In the genomic region with DNA sequence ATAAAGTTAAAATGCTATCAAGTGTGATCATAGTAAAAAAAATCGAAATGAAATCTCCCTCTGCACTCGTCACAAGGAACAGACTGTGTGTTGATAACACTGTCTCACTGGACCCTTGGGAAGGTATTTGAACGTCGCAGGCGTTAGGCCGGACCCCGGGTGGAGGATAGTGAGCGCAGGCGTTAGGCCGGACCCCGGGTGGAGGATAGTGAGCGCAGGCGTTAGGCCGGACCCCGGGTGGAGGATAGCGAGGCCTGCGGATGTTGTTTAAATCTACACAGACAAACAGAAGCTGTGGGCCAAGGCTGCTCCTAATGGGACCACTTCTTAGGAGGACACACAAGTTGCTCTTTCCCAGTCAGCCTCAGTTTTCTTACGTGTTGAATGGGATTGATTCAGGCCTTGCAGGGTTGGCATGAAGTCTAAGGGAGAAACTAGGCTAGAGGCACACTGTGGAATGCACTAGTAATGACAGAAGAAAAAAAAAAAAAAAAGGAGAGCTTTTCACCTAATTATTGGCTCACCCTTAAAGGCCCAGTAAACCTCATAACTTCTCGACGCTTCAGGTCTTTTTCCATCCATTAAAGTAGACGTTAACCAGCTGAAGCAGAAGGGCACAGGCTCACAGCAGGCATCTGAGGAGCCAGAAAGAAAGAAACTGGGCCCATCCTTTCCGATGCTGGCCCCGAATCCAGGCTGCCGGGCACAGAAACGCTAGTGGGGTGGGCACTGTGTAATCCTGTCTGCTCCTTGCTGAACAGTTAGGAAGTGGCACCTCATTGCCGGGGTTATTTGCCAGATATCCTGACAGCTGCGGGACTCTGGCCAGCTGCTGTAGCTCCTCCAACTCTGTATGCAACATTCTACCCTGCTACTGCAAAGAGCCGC, we compare ENCODE assay signal across 10 mouse cellular contexts.
A peak's percentile ranks its signal among the peaks of the same experiment; 100 is the strongest.
DNase-seq lines count a peak whose midpoint lies in the region; ATAC-seq and TF ChIP-seq lines count a peak whose summit lies in the region.
"Had no signal": no experiment of that assay in that cellular context is flagged by ENCODE, and none has a peak within 500 bp of the region (broad histone marks: within the 10 kb centered on the region; RNA-seq: fewer than 3 reads in every experiment).

No protein-coding gene starts in this region.

- WGBS in heart, embryonic 13.5 days, result 60% methylated on average over 28 of the region's 28 CpGs
- WGBS in forebrain, embryonic 15.5 days, result 58% methylated on average over 28 of the region's 28 CpGs

- TF ChIP-seq POLR2A in brain, embryonic 14.5 days (IDR thresholded peaks at IDR 0.05; ENCODE audit: borderline replicate concordance, extremely low read depth, insufficient read depth, insufficient read length, poor library complexity, severe bottlenecking), result no peak

- ATAC-seq in heart, embryonic 13.5 days (ENCODE audit: extremely low read depth, insufficient number of reproducible peaks, low FRiP score, low TSS enrichment), result no peak
- ATAC-seq in forebrain, embryonic 15.5 days (replicated peaks), result peak; percentile 27; the same call in 1 of the 2 replicates
- no peak for ATAC-seq in frontal cortex, adult (ENCODE audit: low TSS enrichment)

- H3K4me2 ChIP-seq in heart, embryonic 13.5 days, result peak overlapping the region; percentile 30
- H3K4me2 ChIP-seq in forebrain, embryonic 15.5 days (replicated peaks), result 0 out of 2 replicates have a peak overlapping the region, but pooled peaks have one; percentile 3

- no peaks in the 10 kb centered on the region for H3K27me3 ChIP-seq in heart, embryonic 13.5 days (replicated peaks)
- no peaks in the 10 kb centered on the region for H3K27me3 ChIP-seq in forebrain, embryonic 15.5 days

- no peak overlapping the region for H3K9ac ChIP-seq in heart, embryonic 13.5 days
- no peak overlapping the region for H3K9ac ChIP-seq in forebrain, embryonic 15.5 days (replicated peaks)

- H3K4me3 ChIP-seq in heart, embryonic 13.5 days, result no peak overlapping the region
- no peak overlapping the region for H3K4me3 ChIP-seq in forebrain, embryonic 15.5 days
- H3K4me3 ChIP-seq: myocyte had no signal

- TF ChIP-seq CTCF in brain, embryonic 14.5 days (IDR thresholded peaks at IDR 0.05; ENCODE audit: borderline replicate concordance, extremely low read depth, insufficient read depth, insufficient read length), result no peak

- DNase-seq in heart, postnatal 4 days, result no peak
- peak; percentile 40 for DNase-seq in brain, embryonic 14.5 days (ENCODE audit: low read depth)
- peak; percentile 79 for DNase-seq in lung, postnatal 10 days
- DNase-seq in urinary bladder, adult 18-20 months (ENCODE audit: low spot score in 2 of 2), result no peak
- DNase-seq: cerebellum, adult 2 months; right cerebral cortex, postnatal 14 days had no signal

- H3K36me3 ChIP-seq in heart, embryonic 13.5 days, result no peaks in the 10 kb centered on the region
- no peaks in the 10 kb centered on the region for H3K36me3 ChIP-seq in forebrain, embryonic 15.5 days

- peaks cover 13% of the 10 kb centered on the region for H3K4me1 ChIP-seq in heart, embryonic 13.5 days
- H3K4me1 ChIP-seq in forebrain, embryonic 15.5 days, result peaks cover 14% of the 10 kb centered on the region

- H3K27ac ChIP-seq in heart, embryonic 13.5 days (replicated peaks), result no peak overlapping the region
- no peak overlapping the region for H3K27ac ChIP-seq in forebrain, embryonic 15.5 days (replicated peaks)

- H3K9me3 ChIP-seq in heart, embryonic 13.5 days, result no peaks in the 10 kb centered on the region
- no peaks in the 10 kb centered on the region for H3K9me3 ChIP-seq in forebrain, embryonic 15.5 days

Comparison
In these comparisons a context has a peak if more than half of its experiments do, and no peak if none do; other contexts are left out.
1. DNase-seq: peak in brain, embryonic 14.5 days (single experiment) and lung, postnatal 10 days (single experiment); none in heart, postnatal 4 days (single experiment) and urinary bladder, adult 18-20 months (0 of 2).